Mouse (Mus musculus) mesoderm, embryonic 11.5 days (tissue): ENCODE measurements at regions not wholly inside any gene's neighbourhood (a gene's known extent, or its start where the extent isn't known, plus 50 kb on each side); places are given as distances from the start of the nearest gene placed in this dataset.

ENCODE experiments used
- DNase-seq: peaks from one replicate; pipeline ENCODE4 v3.0.0-alpha.2; 2012; ENCODE audit warnings: low read depth, low spot score

DNA sequence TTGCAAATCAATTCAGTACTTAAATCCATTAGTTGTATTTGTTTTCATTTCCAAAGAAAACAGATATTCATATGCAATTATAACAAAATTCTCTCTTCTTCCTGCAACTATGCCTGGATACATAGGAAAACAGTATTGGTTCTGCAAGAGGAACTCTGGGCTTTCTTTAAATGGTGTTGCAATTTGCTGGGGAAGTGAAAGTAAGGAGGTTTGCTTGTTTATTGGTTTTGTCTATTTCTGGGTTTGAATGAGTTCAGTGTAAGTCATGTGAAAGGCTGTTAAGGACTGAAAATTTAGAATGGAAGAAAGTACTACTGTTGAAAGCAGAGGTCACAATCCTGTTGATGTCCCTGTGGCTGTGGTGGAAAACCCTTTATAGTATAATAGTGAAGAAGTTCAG is 1058.0 kb downstream of the Pla2g4a start:
- no peak for DNase-seq

GRCm38 (mm10) chr1:148901319-148902033 is 1059.6 kb downstream of the Pla2g4a start:
- no peak for DNase-seq

- DNase-seq: no peak
Measured at GRCm38 (mm10) chr1:148870788-148871187, 1090.3 kb downstream of the Pla2g4a start.

GRCm38 (mm10) chr1:148863582-148863981 is 1097.5 kb downstream of the Pla2g4a start:
- DNase-seq: no peak

- no peak for DNase-seq
Measured at GRCm38 (mm10) chr1:148852990-148853389, 1108.1 kb downstream of the Pla2g4a start.

DNA sequence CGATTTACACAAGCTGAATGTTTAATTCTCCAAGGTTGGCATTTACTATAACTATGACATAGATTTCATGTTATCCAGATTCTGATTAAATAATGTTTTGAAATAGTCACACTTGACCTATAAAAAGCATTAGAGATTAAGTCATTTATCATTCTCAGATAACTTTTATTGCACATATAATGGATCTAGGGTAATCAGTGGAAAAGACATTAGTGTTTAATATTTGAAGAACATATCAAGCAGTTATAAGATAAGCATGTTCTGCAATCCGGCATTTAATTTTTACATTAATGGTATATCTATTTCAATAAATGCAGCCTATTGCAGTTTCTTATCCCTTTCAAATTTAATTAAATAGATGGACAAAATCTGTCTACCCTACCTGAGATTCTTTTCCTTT is 1114.5 kb downstream of the Pla2g4a start:
- DNase-seq: no peak

GRCm38 (mm10) chr1:148823146-148823545 is 1137.9 kb downstream of the Pla2g4a start:
- no peak for DNase-seq

- DNase-seq: no peak
Measured at GRCm38 (mm10) chr1:148808707-148809106, 1152.4 kb downstream of the Pla2g4a start.

- DNase-seq: no peak
Measured at GRCm38 (mm10) chr1:148797110-148797509, 1164.0 kb downstream of the Pla2g4a start.

GRCm38 (mm10) chr1:148750806-148751205 is 1210.3 kb downstream of the Pla2g4a start:
- DNase-seq: no peak

DNA sequence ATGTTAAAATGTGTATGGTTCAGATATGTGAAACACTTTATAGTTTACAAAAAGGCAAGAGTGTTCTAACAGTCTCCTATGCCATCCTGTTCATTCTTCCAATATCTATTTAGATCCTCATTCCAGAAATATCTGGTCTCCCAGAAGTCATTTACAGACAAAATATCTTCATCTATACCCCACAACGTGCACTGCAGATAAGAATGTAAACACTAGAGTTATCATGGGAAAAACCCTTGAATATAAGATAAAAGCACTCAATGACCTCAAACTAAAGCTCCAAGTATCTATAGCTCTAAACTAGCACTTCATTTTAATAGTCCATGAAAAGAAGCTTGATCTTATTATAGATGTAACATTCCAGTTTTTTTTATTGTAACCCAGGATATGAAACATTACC is 1239.0 kb downstream of the Pla2g4a start:
- DNase-seq: no peak

GRCm38 (mm10) chr1:148721409-148721808 is 1239.7 kb downstream of the Pla2g4a start:
- DNase-seq: no peak

GRCm38 (mm10) chr1:148720980-148721379 is 1240.1 kb downstream of the Pla2g4a start:
- no peak for DNase-seq

- DNase-seq: no peak
Measured at GRCm38 (mm10) chr1:148708084-148708483, 1253.0 kb downstream of the Pla2g4a start.

GRCm38 (mm10) chr1:148707657-148708056 is 1253.4 kb downstream of the Pla2g4a start:
- DNase-seq: no peak

GRCm38 (mm10) chr1:148706271-148706807 is 1254.8 kb downstream of the Pla2g4a start:
- DNase-seq: no peak

DNA sequence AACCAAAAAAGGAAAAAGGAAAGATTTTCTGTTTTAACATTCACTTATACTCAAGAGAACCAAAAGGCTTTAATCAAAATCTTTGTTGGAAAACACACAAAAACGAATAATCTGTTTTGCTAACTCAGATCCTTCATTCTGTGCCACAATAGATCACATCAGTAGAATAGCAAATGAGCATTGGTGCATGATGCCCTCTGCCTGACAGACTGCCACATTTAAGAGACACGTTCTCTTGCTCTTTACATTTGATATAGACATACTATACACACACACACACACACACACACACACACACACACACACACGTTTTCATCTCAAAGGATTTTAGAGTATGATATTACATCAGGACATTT is 1260.5 kb downstream of the Pla2g4a start:
- no peak for DNase-seq

GRCm38 (mm10) chr1:148699854-148700598 is 1261.1 kb downstream of the Pla2g4a start:
- DNase-seq: no peak

DNA sequence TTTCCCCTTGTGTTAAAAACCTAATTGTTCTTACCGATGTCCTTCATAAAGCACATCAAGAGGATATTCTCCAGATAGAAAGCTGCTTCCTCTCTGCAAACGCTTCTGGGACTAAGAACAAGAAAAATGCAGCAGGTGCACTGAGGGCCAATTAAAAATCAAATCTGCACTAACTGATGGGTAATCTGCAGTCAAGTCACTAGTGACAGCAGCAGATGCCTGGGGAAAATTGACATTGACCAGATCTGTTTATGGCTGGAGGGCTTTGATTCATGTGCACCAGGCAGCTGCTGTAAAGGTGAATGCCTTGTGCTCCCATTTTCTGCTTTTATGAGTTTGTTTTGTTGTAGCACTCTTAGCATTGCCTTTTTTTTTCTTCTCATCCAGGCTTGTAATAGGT is 1271.0 kb downstream of the Pla2g4a start:
- DNase-seq: no peak

DNA sequence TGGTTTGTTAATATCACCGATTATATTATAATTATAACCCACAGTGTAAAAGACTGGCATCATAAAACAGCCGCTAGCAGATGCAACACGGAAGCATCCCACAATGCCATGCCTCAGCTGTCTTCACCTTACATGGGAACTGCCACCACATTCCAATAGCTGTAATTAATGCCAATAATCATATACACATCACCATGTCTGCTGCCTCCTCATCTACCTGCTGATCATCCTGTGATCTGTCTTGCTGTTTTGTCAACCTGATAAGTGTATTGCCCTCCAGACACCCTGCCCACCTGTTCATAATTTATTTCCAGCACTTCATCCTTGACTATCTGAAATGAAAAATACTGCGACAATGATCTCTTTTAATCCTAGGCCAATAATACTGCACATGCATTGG is 1271.5 kb downstream of the Pla2g4a start:
- DNase-seq: no peak

DNA sequence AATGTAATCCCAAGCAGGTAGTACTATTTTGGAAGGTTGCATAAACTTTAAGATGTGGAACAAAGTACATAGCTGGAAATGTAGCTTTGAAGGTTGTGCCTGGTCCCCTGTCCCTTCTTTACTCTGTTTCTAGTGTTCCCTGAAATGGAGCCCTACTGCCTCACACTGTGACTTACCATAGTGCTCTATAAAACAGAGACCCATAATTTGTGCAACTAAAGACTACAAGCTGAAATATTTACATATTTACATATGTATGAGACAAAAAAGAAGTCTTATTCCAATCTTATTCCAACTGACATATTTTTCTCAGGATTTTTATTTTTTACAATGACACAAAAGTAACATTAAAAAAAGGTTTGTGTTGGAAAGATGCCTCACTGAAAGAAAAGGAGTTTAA is 1285.6 kb downstream of the Pla2g4a start:
- no peak for DNase-seq

DNA sequence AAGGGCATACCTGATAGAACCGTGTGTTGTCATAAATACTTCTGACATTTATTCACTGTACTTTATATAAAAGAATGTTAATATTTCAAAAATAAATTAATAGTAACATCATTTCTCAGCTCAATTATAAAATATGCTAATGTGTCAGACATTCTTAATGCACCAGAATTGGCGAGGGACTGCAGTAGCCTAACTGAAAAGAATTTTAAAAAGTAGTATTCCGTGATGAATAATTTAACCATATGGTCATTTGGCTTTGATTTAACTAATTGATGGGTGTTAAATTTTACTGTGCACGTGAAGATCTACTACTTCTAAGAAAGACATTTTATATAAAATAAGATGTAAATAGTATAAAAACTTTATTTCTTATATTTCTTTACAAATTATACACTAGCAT is 1296.7 kb downstream of the Pla2g4a start:
- DNase-seq: no peak

DNA sequence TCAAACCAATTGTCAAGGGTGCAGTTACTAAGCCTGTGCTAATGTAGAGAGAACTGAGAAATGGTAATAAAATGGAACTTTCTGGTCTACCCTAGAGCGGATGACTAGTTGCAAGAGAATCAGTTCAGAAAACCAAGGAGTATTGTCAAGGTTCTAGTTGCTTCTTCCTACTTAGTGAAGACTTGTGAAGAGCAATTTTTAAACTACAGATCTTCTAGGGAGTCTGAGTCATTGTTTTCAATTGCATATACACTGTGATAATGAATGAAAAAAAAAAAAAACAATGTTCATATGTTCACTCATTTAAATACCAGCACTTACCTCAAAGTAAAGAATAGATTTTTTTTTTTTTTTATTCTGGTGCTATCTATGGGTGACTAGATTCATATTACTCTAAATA is 1304.1 kb downstream of the Pla2g4a start:
- DNase-seq: no peak
